Mouse (Mus musculus) heart, embryonic 12.5 days (tissue): Measurements from ENCODE around the gene Tspan31. TPM values are rescaled to one million over a fixed set of nuclear protein-coding genes. Genes with fewer than 3 reads are reported as not detected.
"Not testable (repeated sequence)": the region's sequence is repeated elsewhere in the genome, so short reads cannot be mapped to it uniquely, and the experiment has no call there.

Source experiments
- ATAC-seq: fragments of 200-750 bp; cut with Nextera tagmentation; 2 replicates; pipeline ENCODE4 v1.8.0; 2017; ENCODE audit warnings: moderate TSS enrichment, moderate library complexity; ENCODE audit not compliant: insufficient number of reproducible peaks, low FRiP score
- H3K27ac ChIP-seq: fragments of 300-500 bp; sonication (generic); 2 replicates; pipeline ENCODE4 v1.5.1; 2016; ENCODE audit warnings: mild to moderate bottlenecking, moderate library complexity; ENCODE audit not compliant: poor library complexity, severe bottlenecking
- H3K27me3 ChIP-seq: fragments of 300-500 bp; sonication (generic); replicated peaks from 2 replicates; pipeline ENCODE4 v1.6.1; 2016; ENCODE audit warnings: mild to moderate bottlenecking, moderate library complexity
- H3K36me3 ChIP-seq: fragments of 300-500 bp; sonication (generic); 2 replicates; pipeline ENCODE4 v1.6.1; 2016; ENCODE audit warnings: mild to moderate bottlenecking, moderate library complexity
- H3K4me1 ChIP-seq: fragments of 300-500 bp; sonication (generic); replicated peaks from 2 replicates; pipeline ENCODE4 v1.6.1; 2016; ENCODE audit warnings: mild to moderate bottlenecking
- H3K4me2 ChIP-seq: fragments of 300-500 bp; sonication (generic); 2 replicates; pipeline ENCODE4 v1.6.1; 2016; ENCODE audit warnings: mild to moderate bottlenecking, moderate library complexity
- H3K4me3 ChIP-seq: fragments of 300-500 bp; sonication (generic); 2 replicates; pipeline ENCODE4 v1.5.1; 2016; ENCODE audit warnings: mild to moderate bottlenecking
- H3K9ac ChIP-seq: fragments of 300-500 bp; sonication (generic); 2 replicates; pipeline ENCODE4 v1.6.1; 2016; ENCODE audit warnings: mild to moderate bottlenecking, moderate library complexity
- H3K9me3 ChIP-seq: fragments of 300-500 bp; sonication (generic); replicated peaks from 2 replicates; pipeline ENCODE4 v1.6.1; 2016; ENCODE audit warnings: mild to moderate bottlenecking, moderate library complexity
- WGBS: fragments of 180-500 bp; shearing (Covaris S2); methylation state at CpG from one replicate; pipeline ENCODE4 v1.1.7; 2016; 5-methylcytosine and 5-hydroxymethylcytosine counted together
- polyA plus RNA-seq: library from polyadenylated mRNA; unstranded; fragments of >200 nt; fragmentation: Nextera tagmentation; extraction: Ambion mirVana; gene quantifications from 2 replicates; pipeline ENCODE4 v1.2.1, GENCODE M21; 2016

The Tspan31 gene
- polyA plus RNA-seq, 1 experiment from 2014 or later: 119 TPM

GRCm38 (mm10) chr10:127072969-127073368, 2.9 kb upstream of the Tspan31 start:
- WGBS: 81% methylated on average over 2 of the region's 2 CpGs
- H3K9me3 ChIP-seq, H3K9ac ChIP-seq, H3K36me3 ChIP-seq, H3K4me3 ChIP-seq, ATAC-seq, H3K27ac ChIP-seq, H3K4me2 ChIP-seq: not testable (repeated sequence)
- peaks cover 19% of the 10 kb centered on the region for H3K4me1 ChIP-seq
- H3K27me3 ChIP-seq: peaks cover 32% of the 10 kb centered on the region

- H3K27ac ChIP-seq, ATAC-seq, H3K4me3 ChIP-seq, H3K9me3 ChIP-seq, H3K4me2 ChIP-seq, H3K9ac ChIP-seq: not testable (repeated sequence)
- WGBS: 87% methylated on average over 4 of the region's 4 CpGs
- Histone ChIP-seq H3K27me3 (peaks cover 25% of the 10 kb centered on the region), H3K4me1 (peaks cover 19% of the 10 kb centered on the region), H3K36me3 (peaks cover 15% of the 10 kb centered on the region)
Measured at GRCm38 (mm10) chr10:127072270-127072669, 2.2 kb upstream of the Tspan31 start.

- H3K4me2 ChIP-seq: peak overlapping the region; percentile 87
Measured at GRCm38 (mm10) chr10:127071203-127071602, 1.1 kb upstream of the Tspan31 start.

GRCm38 (mm10) chr10:127069281-127070189, 529 bp downstream of the Tspan31 start:
- no peaks in the 10 kb centered on the region for H3K27me3 ChIP-seq
- no peaks in the 10 kb centered on the region for H3K9me3 ChIP-seq
- 6% methylated on average over 30 of the region's 30 CpGs for WGBS
- H3K9ac ChIP-seq: peak overlapping the region; percentile 90
- peak overlapping the region; percentile 91 for H3K27ac ChIP-seq
- H3K4me1 ChIP-seq: peaks cover 33% of the 10 kb centered on the region
- ATAC-seq: peak; percentile 24; the same call in 1 of the 2 replicates
- H3K4me3 ChIP-seq: peak overlapping the region; percentile 86
- H3K4me2 ChIP-seq: peak overlapping the region; percentile 75
- peaks cover 43% of the 10 kb centered on the region for H3K36me3 ChIP-seq

More at GRCm38 (mm10) chr10:127071203-127071602, 1.1 kb upstream of the Tspan31 start:
- WGBS: 74% methylated on average over 9 of the region's 9 CpGs
- Histone ChIP-seq H3K27me3 (peaks cover 16% of the 10 kb centered on the region), H3K9ac (no peak overlapping the region), H3K4me1 (peaks cover 19% of the 10 kb centered on the region), H3K27ac (no peak overlapping the region), H3K4me3 (peak overlapping the region; percentile 86), H3K36me3 (peaks cover 26% of the 10 kb centered on the region), H3K9me3 (no peaks in the 10 kb centered on the region)
- no peak for ATAC-seq

GRCm38 (mm10) chr10:127068360-127069038, 1.6 kb downstream of the Tspan31 start:
- H3K27ac ChIP-seq: no peak overlapping the region
- H3K9ac ChIP-seq: peak overlapping the region; percentile 90
- H3K27me3 ChIP-seq: no peaks in the 10 kb centered on the region
- H3K9me3 ChIP-seq: no peaks in the 10 kb centered on the region
- peak overlapping the region; percentile 86 for H3K4me3 ChIP-seq
- 79% methylated on average over 9 of the region's 9 CpGs for WGBS
- no peak for ATAC-seq
- peaks cover 43% of the 10 kb centered on the region for H3K36me3 ChIP-seq
- H3K4me2 ChIP-seq: peak overlapping the region; percentile 75
- peaks cover 33% of the 10 kb centered on the region for H3K4me1 ChIP-seq

DNA sequence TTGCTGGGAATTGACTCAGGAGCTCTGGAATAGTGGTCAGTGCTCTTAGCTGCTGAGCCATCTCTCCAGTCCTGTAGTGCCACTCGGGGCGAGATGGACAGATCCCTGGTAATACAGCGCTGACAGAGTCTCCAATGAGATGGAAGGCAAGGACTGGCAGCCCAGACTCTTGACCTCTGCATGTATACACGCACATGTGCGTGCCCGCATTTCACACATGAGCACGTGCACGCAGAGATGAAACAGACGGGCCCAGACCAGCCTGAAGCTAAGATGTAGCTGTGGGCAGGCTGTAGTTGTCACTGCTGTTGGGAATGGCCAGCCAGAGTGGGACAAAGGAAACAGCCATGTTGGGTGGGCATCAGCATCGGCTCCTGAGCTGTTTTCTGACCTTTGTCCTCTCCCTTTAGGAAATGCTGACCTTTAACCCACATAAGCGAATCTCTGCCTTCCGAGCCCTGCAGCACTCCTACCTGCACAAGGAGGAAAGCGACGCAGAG, 3.5 kb downstream of the Tspan31 start:
- peaks cover 43% of the 10 kb centered on the region for H3K36me3 ChIP-seq
- WGBS: 88% methylated on average over 14 of the region's 14 CpGs
- no peak overlapping the region for H3K9ac ChIP-seq
- no peak overlapping the region for H3K4me2 ChIP-seq
- peaks cover 3% of the 10 kb centered on the region for H3K27me3 ChIP-seq
- no peak overlapping the region for H3K4me3 ChIP-seq
- no peak for ATAC-seq
- no peak overlapping the region for H3K27ac ChIP-seq
- H3K9me3 ChIP-seq: no peaks in the 10 kb centered on the region
- peaks cover 33% of the 10 kb centered on the region for H3K4me1 ChIP-seq

- Histone ChIP-seq H3K9ac (no peak overlapping the region), H3K36me3 (peaks cover 43% of the 10 kb centered on the region), H3K4me3 (no peak overlapping the region), H3K27me3 (peaks cover 9% of the 10 kb centered on the region), H3K9me3 (no peaks in the 10 kb centered on the region), H3K27ac (no peak overlapping the region), H3K4me1 (peaks cover 29% of the 10 kb centered on the region), H3K4me2 (peak overlapping the region; percentile 28)
- WGBS: 57% methylated on average over 9 of the region's 9 CpGs
- no peak for ATAC-seq
Measured at GRCm38 (mm10) chr10:127065981-127066380, 4.1 kb downstream of the Tspan31 start.

GRCm38 (mm10) chr10:127063913-127064870, 5.9 kb downstream of the Tspan31 start:
- Histone ChIP-seq H3K4me1 (peaks cover 37% of the 10 kb centered on the region), H3K9ac (peak overlapping the region; percentile 91), H3K4me3 (peak overlapping the region; percentile 70), H3K9me3 (no peaks in the 10 kb centered on the region), H3K27ac (peak overlapping the region; percentile 78), H3K36me3 (peaks cover 43% of the 10 kb centered on the region), H3K27me3 (peaks cover 25% of the 10 kb centered on the region), H3K4me2 (peak overlapping the region; percentile 78)
- ATAC-seq: no peak
- 13% methylated on average over 37 of the region's 37 CpGs for whole genome bisulfite sequencing

- H3K4me1 ChIP-seq: peaks cover 35% of the 10 kb centered on the region
- peak within 1 kb of the TSS; percentile 78 for H3K4me2 ChIP-seq
- H3K36me3 ChIP-seq: peaks cover 38% of the 10 kb centered on the region
- under 1% methylated on average over 45 of the region's 46 CpGs for WGBS
- H3K27ac ChIP-seq: peak within 1 kb of the TSS; percentile 78
- H3K4me3 ChIP-seq: peak within 1 kb of the TSS; percentile 70
- peaks cover 33% of the 10 kb centered on the region for H3K27me3 ChIP-seq
- H3K9ac ChIP-seq: peak within 1 kb of the TSS; percentile 91
- ATAC-seq: peak; percentile 95
- no peaks in the 10 kb centered on the region for H3K9me3 ChIP-seq
Measured at GRCm38 (mm10) chr10:127063239-127063872, 6.7 kb downstream of the Tspan31 start, which contains the start of gene Cdk4. Cdk4 (plus strand) TSS chr10:127063534.

DNA sequence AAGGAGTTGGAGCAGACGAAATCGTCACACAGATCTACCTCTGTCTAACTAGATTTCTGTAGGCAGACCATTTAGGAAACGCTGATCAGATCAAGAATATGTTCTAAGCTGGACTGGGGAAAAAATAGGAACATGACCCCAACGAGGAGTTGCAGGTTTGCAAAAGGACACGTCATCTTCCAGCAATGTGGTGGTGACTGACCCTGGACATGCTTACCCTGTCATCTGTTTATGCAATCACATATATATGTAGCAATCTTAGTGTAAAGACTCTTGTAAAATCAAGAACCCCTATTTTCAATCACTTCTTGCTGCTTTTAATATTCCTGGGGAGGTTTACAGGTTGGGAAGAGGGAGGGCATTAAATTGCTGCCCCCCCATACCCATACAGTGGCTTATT, 7.6 kb downstream of the Tspan31 start:
- no peak for ATAC-seq
- no peak overlapping the region for H3K9ac ChIP-seq
- no peaks in the 10 kb centered on the region for H3K9me3 ChIP-seq
- WGBS: 65% methylated on average over 5 of the region's 5 CpGs
- H3K4me3 ChIP-seq: no peak overlapping the region
- H3K4me2 ChIP-seq: no peak overlapping the region
- H3K4me1 ChIP-seq: peaks cover 33% of the 10 kb centered on the region
- H3K36me3 ChIP-seq: peaks cover 30% of the 10 kb centered on the region
- H3K27me3 ChIP-seq: peaks cover 37% of the 10 kb centered on the region
- H3K27ac ChIP-seq: no peak overlapping the region
